Mouse (Mus musculus): Measurements from ENCODE around the gene Sult2b1. TPM values are rescaled to one million over a fixed set of nuclear protein-coding genes. Genes with fewer than 3 reads are reported as not detected.

Gene Sult2b1
- polyA plus RNA-seq, 1 experiment from 2014 or later, result 5.2 TPM

GRCm38 (mm10) chr7:45759400-45759799 lies 25.1 kb downstream of the Sult2b1 start:
- H3K4me1 ChIP-seq (replicated peaks), result peaks cover 6% of the 10 kb centered on the region
- peak overlapping the region; percentile 34; the same call in 1 of the 2 replicates for H3K9ac ChIP-seq
- ATAC-seq (ENCODE audit: low read depth), result no peak
- H3K27ac ChIP-seq (replicated peaks), result no peak overlapping the region
- WGBS, result 5% methylated on average over 26 of the region's 27 CpGs
- H3K27me3 ChIP-seq, result peaks cover 38% of the 10 kb centered on the region
- peak overlapping the region; percentile 30 for H3K4me2 ChIP-seq
- no peaks in the 10 kb centered on the region for H3K36me3 ChIP-seq
- peak overlapping the region; percentile 6; the same call in 1 of the 2 replicates for H3K4me3 ChIP-seq
- no peaks in the 10 kb centered on the region for H3K9me3 ChIP-seq

GRCm38 (mm10) chr7:45755703-45756102 lies 28.8 kb downstream of the Sult2b1 start:
- no peak for ATAC-seq (ENCODE audit: low read depth)
- H3K9me3 ChIP-seq, result no peaks in the 10 kb centered on the region
- WGBS, result 60% methylated on average over 6 of the region's 6 CpGs

GRCm38 (mm10) chr7:45750162-45750561 lies 34.3 kb downstream of the Sult2b1 start:
- Histone ChIP-seq H3K4me2 (no peak overlapping the region), H3K4me1 (replicated peaks) (peaks cover 12% of the 10 kb centered on the region; the same call in 1 of the 2 replicates), H3K9ac (no peak overlapping the region), H3K27me3 (no peaks in the 10 kb centered on the region), H3K4me3 (no peak overlapping the region), H3K27ac (replicated peaks) (no peak overlapping the region), H3K36me3 (no peaks in the 10 kb centered on the region), H3K9me3 (no peaks in the 10 kb centered on the region)
- no peak for ATAC-seq (ENCODE audit: low read depth)
- 83% methylated on average over 9 of the region's 9 CpGs for WGBS

More at GRCm38 (mm10) chr7:45755703-45756102, 28.8 kb downstream of the Sult2b1 start:
- H3K27ac ChIP-seq (replicated peaks), result no peak overlapping the region
- peaks cover 6% of the 10 kb centered on the region for H3K4me1 ChIP-seq (replicated peaks)
- no peak overlapping the region for H3K9ac ChIP-seq
- no peak overlapping the region for H3K4me3 ChIP-seq
- no peaks in the 10 kb centered on the region for H3K36me3 ChIP-seq
- no peak overlapping the region for H3K4me2 ChIP-seq
- peaks cover 33% of the 10 kb centered on the region for H3K27me3 ChIP-seq

- no peak for ATAC-seq (ENCODE audit: low read depth)
- Histone ChIP-seq H3K4me1 (replicated peaks) (peaks cover 12% of the 10 kb centered on the region; the same call in 1 of the 2 replicates), H3K36me3 (no peaks in the 10 kb centered on the region), H3K4me2 (no peak overlapping the region), H3K4me3 (no peak overlapping the region), H3K9ac (0 out of 2 replicates have a peak overlapping the region, but pooled peaks have one; percentile 43), H3K9me3 (no peaks in the 10 kb centered on the region), H3K27ac (replicated peaks) (0 out of 2 replicates have a peak overlapping the region, but pooled peaks have one; percentile 1), H3K27me3 (no peaks in the 10 kb centered on the region)
- WGBS, result 50% methylated on average over 8 of the region's 10 CpGs
These were observed 35.1 kb downstream of the Sult2b1 start for GRCm38 (mm10) chr7:45749401-45749800.

GRCm38 (mm10) chr7:45748110-45748509 lies 36.4 kb downstream of the Sult2b1 start:
- 87% methylated on average over 7 of the region's 7 CpGs for WGBS
- Histone ChIP-seq H3K4me1 (replicated peaks) (peaks cover 12% of the 10 kb centered on the region; the same call in 1 of the 2 replicates), H3K4me3 (no peak overlapping the region), H3K27me3 (no peaks in the 10 kb centered on the region), H3K9ac (no peak overlapping the region), H3K36me3 (no peaks in the 10 kb centered on the region), H3K4me2 (no peak overlapping the region), H3K9me3 (no peaks in the 10 kb centered on the region), H3K27ac (replicated peaks) (no peak overlapping the region)
- no peak for ATAC-seq (ENCODE audit: low read depth)

- Histone ChIP-seq H3K4me3 (no peak overlapping the region), H3K27ac (replicated peaks) (no peak overlapping the region), H3K4me1 (replicated peaks) (peaks cover 12% of the 10 kb centered on the region; the same call in 1 of the 2 replicates), H3K27me3 (no peaks in the 10 kb centered on the region), H3K9me3 (no peaks in the 10 kb centered on the region), H3K4me2 (no peak overlapping the region), H3K9ac (no peak overlapping the region), H3K36me3 (no peaks in the 10 kb centered on the region)
- ATAC-seq (ENCODE audit: low read depth), result no peak
- 88% methylated on average over 5 of the region's 5 CpGs for WGBS
These were observed 37.0 kb downstream of the Sult2b1 start for GRCm38 (mm10) chr7:45747450-45747849.

- ATAC-seq (ENCODE audit: low read depth), result no peak
- no peak overlapping the region for H3K9ac ChIP-seq
- H3K36me3 ChIP-seq, result no peaks in the 10 kb centered on the region
- 66% methylated on average over 6 of the region's 6 CpGs for WGBS
- no peak overlapping the region for H3K4me2 ChIP-seq
- no peak overlapping the region for H3K27ac ChIP-seq (replicated peaks)
- peaks cover 12% of the 10 kb centered on the region; the same call in 1 of the 2 replicates for H3K4me1 ChIP-seq (replicated peaks)
- H3K9me3 ChIP-seq, result no peaks in the 10 kb centered on the region
- no peak overlapping the region for H3K4me3 ChIP-seq
- peaks cover 9% of the 10 kb centered on the region; the same call in 1 of the 2 replicates for H3K27me3 ChIP-seq
These were observed 38.0 kb downstream of the Sult2b1 start for GRCm38 (mm10) chr7:45746518-45746917.

GRCm38 (mm10) chr7:45744387-45744786 lies 40.1 kb downstream of the Sult2b1 start:
- WGBS, result 42% methylated on average over 2 of the region's 2 CpGs
- H3K36me3 ChIP-seq, result no peaks in the 10 kb centered on the region
- no peak for ATAC-seq (ENCODE audit: low read depth)

GRCm38 (mm10) chr7:45742338-45742737 lies 42.1 kb downstream of the Sult2b1 start:
- WGBS, result 35% methylated on average over 19 of the region's 19 CpGs
- no peaks in the 10 kb centered on the region for H3K36me3 ChIP-seq
- peak overlapping the region; percentile 30 for H3K4me2 ChIP-seq
- no peak overlapping the region for H3K27ac ChIP-seq (replicated peaks)
- ATAC-seq (ENCODE audit: low read depth), result no peak
- H3K4me3 ChIP-seq, result no peak overlapping the region
- H3K9me3 ChIP-seq, result no peaks in the 10 kb centered on the region
- no peaks in the 10 kb centered on the region for H3K4me1 ChIP-seq (replicated peaks)
- no peak overlapping the region for H3K9ac ChIP-seq
- peaks cover 11% of the 10 kb centered on the region; the same call in 1 of the 2 replicates for H3K27me3 ChIP-seq

More at GRCm38 (mm10) chr7:45744387-45744786, 40.1 kb downstream of the Sult2b1 start:
- Histone ChIP-seq H3K27me3 (peaks cover 11% of the 10 kb centered on the region; the same call in 1 of the 2 replicates), H3K4me3 (no peak overlapping the region), H3K9ac (no peak overlapping the region), H3K27ac (replicated peaks) (no peak overlapping the region), H3K4me2 (no peak overlapping the region), H3K4me1 (replicated peaks) (peaks cover 9% of the 10 kb centered on the region; the same call in 1 of the 2 replicates), H3K9me3 (no peaks in the 10 kb centered on the region)

- 34% methylated on average over 11 of the region's 11 CpGs for WGBS
- Histone ChIP-seq H3K4me3 (no peak overlapping the region), H3K27me3 (peaks cover 11% of the 10 kb centered on the region; the same call in 1 of the 2 replicates), H3K36me3 (no peaks in the 10 kb centered on the region), H3K27ac (replicated peaks) (no peak overlapping the region), H3K4me1 (replicated peaks) (no peaks in the 10 kb centered on the region), H3K9ac (0 out of 2 replicates have a peak overlapping the region, but pooled peaks have one; percentile 38), H3K4me2 (peak overlapping the region; percentile 30), H3K9me3 (no peaks in the 10 kb centered on the region)
- no peak for ATAC-seq (ENCODE audit: low read depth)
These were observed 42.7 kb downstream of the Sult2b1 start for GRCm38 (mm10) chr7:45741777-45742176.

GRCm38 (mm10) chr7:45741308-45741707 lies 43.2 kb downstream of the Sult2b1 start:
- H3K27ac ChIP-seq (replicated peaks), result no peak overlapping the region
- H3K36me3 ChIP-seq, result no peaks in the 10 kb centered on the region
- no peak overlapping the region for H3K4me3 ChIP-seq
- H3K4me1 ChIP-seq (replicated peaks), result no peaks in the 10 kb centered on the region
- H3K9me3 ChIP-seq, result no peaks in the 10 kb centered on the region
- no peak overlapping the region for H3K4me2 ChIP-seq
- peaks cover 11% of the 10 kb centered on the region; the same call in 1 of the 2 replicates for H3K27me3 ChIP-seq
- no peak for ATAC-seq (ENCODE audit: low read depth)
- H3K9ac ChIP-seq, result no peak overlapping the region
- WGBS, result 88% methylated on average over 12 of the region's 12 CpGs

- H3K4me3 ChIP-seq, result no peak overlapping the region
- no peaks in the 10 kb centered on the region for H3K36me3 ChIP-seq
- H3K4me1 ChIP-seq (replicated peaks), result no peaks in the 10 kb centered on the region
- H3K4me2 ChIP-seq, result no peak overlapping the region
- H3K9ac ChIP-seq, result no peak overlapping the region
- peaks cover 11% of the 10 kb centered on the region; the same call in 1 of the 2 replicates for H3K27me3 ChIP-seq
- no peaks in the 10 kb centered on the region for H3K9me3 ChIP-seq
- ATAC-seq (ENCODE audit: low read depth), result no peak
- no peak overlapping the region for H3K27ac ChIP-seq (replicated peaks)
- 75% methylated on average over 9 of the region's 10 CpGs for WGBS
These were observed 44.6 kb downstream of the Sult2b1 start for GRCm38 (mm10) chr7:45739820-45740219.

Measured in neural tube, embryonic 13.5 days (tissue).